Mouse (Mus musculus) thymus, adult 2 months (tissue): ENCODE results near the gene Antxr2.

Source experiments
- CTCF ChIP-seq: fragments of 200-500 bp; IDR thresholded peaks from 2 replicates; pipeline ENCODE4 v1.5.1; 2012; ENCODE audit warnings: mild to moderate bottlenecking, control low read depth, low read length, moderate library complexity, borderline replicate concordance; ENCODE audit not compliant: control insufficient read depth, poor library complexity, insufficient read depth; ENCODE audit errors: extremely low read depth
- POLR2A ChIP-seq: fragments of 200-500 bp; IDR thresholded peaks from 2 replicates; pipeline ENCODE4 v1.6.1; 2012; ENCODE audit warnings: mild to moderate bottlenecking, low read length, control low read depth, moderate library complexity; ENCODE audit not compliant: control insufficient read depth, poor library complexity, insufficient read depth; ENCODE audit errors: extremely low read depth

- TF ChIP-seq POLR2A, result no peak
- no peak for TF ChIP-seq CTCF
These were observed 547 bp downstream of the Antxr2 start for GRCm38 (mm10) chr5:98030091-98030901.
